Mouse (Mus musculus) forebrain, embryonic 10.5 days (tissue): ENCODE measurements at regions not wholly inside any gene's neighbourhood (a gene's known extent, or its start where the extent isn't known, plus 50 kb on each side); places are given as distances from the start of the nearest gene placed in this dataset.
"Not testable (repeated sequence)": the region's sequence is repeated elsewhere in the genome, so short reads cannot be mapped to it uniquely, and the experiment has no call there.

Source experiments
- DNase-seq: peaks from one replicate; pipeline ENCODE4 v3.0.0-alpha.2; 2017; ENCODE audit warnings: low spot score; ENCODE audit errors: extremely low spot score
- H3K27ac ChIP-seq: fragments of 300-500 bp; sonication (generic); 2 replicates; pipeline ENCODE4 v1.5.1; 2016; ENCODE audit warnings: mild to moderate bottlenecking
- H3K27me3 ChIP-seq: fragments of 300-500 bp; sonication (generic); 2 replicates; pipeline ENCODE4 v1.6.1; 2016; ENCODE audit warnings: mild to moderate bottlenecking; ENCODE audit not compliant: poor library complexity, severe bottlenecking
- H3K36me3 ChIP-seq: fragments of 300-500 bp; sonication (generic); replicated peaks from 2 replicates; pipeline ENCODE4 v1.6.1; 2016; ENCODE audit warnings: mild to moderate bottlenecking, moderate library complexity
- H3K4me1 ChIP-seq: fragments of 300-500 bp; sonication (generic); 2 replicates; pipeline ENCODE4 v1.6.1; 2016
- H3K4me3 ChIP-seq: fragments of 300-500 bp; sonication (generic); 2 replicates; pipeline ENCODE4 v1.5.1; 2016; ENCODE audit warnings: mild to moderate bottlenecking, moderate library complexity
- H3K9me3 ChIP-seq: fragments of 300-500 bp; sonication (generic); 2 replicates; pipeline ENCODE4 v1.6.1; 2016; ENCODE audit warnings: mild to moderate bottlenecking, moderate library complexity
- WGBS: fragments of 180-500 bp; shearing (Covaris S2); methylation state at CpG from one replicate; pipeline ENCODE4 v1.1.7; 2016; 5-methylcytosine and 5-hydroxymethylcytosine counted together

DNA sequence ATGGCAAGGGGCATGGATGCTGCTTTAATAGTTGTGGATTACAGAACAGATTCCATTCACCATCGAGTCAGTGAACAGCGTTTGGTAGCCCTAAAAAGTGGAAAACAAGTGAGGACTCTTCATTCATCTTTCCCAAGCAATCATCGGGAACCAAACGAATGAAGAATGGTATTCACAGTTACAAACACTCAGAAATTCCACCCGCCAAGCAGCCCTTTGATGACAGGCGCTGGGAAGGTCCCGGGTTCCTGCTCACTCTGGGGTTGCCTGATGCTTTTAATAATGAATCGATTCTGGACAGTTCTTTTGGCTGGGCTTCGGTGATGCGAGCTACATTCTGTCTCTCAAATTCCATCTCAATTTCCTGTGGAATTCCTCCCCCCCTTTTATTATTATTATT lies 110.9 kb downstream of the Bod1 start:
- 85% methylated on average over 10 of the region's 10 CpGs for WGBS

DNA sequence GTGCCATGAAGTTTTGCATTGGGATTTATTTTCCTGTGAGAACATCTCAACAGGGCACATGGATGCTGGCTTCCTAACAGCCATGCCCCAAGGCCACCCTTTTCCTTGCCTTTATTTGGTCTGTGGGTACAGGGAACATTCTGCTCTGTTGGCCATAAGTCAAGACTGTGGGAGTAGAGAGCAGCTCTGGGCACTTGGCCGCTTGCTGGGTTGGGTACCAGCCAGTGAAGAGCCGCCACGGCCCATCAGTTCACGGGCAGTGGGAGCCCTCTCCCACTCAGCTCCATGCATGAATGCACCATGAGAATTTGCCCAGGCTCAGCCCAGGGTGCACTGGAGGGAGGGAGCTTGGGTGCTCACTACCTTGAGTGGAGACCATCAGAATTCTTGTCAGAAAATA lies 116.6 kb downstream of the Bod1 start:
- H3K4me1 ChIP-seq, result peaks cover 13% of the 10 kb centered on the region
- WGBS, result 91% methylated on average over 4 of the region's 4 CpGs
- DNase-seq, result no peak
- H3K27ac ChIP-seq, result no peak overlapping the region
- no peaks in the 10 kb centered on the region for H3K36me3 ChIP-seq
- H3K27me3 ChIP-seq, result no peaks in the 10 kb centered on the region
- H3K9me3 ChIP-seq, result no peaks in the 10 kb centered on the region
- no peak overlapping the region for H3K4me3 ChIP-seq

More for the DNA sequence above, 110.9 kb downstream of the Bod1 start:
- Histone ChIP-seq H3K9me3 (no peaks in the 10 kb centered on the region; the same call in 1 of the 2 replicates), H3K27me3 (no peaks in the 10 kb centered on the region), H3K4me3 (no peak overlapping the region), H3K4me1 (no peaks in the 10 kb centered on the region), H3K27ac (no peak overlapping the region), H3K36me3 (no peaks in the 10 kb centered on the region)
- no peak for DNase-seq

DNA sequence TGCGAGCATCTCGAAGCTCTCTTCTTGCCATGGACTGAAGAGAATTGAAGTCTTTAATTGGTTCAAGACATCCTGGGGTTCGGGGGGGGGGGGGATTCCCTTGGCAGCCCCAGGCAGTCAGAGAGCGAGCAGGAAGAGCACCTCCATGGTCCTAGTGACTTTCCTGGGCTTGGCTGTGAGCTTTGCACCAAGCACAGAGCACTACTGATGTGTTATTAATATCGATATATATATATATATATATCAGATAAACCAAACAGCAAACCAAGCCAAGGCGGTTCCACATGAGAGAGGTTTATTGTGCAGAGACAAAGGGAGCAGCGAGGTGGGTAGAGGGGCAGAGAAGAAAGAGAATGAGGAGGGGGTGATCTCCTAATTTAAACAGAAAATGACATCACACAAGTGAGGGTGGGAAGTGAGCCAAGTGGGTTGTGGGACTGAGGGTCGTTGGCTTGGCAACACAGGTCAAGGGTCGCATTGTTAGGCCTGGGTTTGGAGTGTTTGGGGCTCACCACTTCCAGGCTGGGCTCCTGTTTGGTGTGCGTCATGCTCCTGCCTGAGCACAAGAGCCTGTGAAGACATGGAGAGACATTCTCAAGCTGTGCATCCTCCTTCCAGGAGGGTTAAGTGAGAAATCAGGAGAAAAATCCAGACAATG lies 119.9 kb downstream of the Bod1 start:
- DNase-seq, result peak; percentile 21
- Histone ChIP-seq H3K4me3 (no peak overlapping the region), H3K27me3 (no peaks in the 10 kb centered on the region), H3K36me3 (no peaks in the 10 kb centered on the region), H3K27ac (0 out of 2 replicates have a peak overlapping the region, but pooled peaks have one; percentile 35), H3K9me3 (peaks cover 11% of the 10 kb centered on the region; the same call in 1 of the 2 replicates), H3K4me1 (peaks cover 13% of the 10 kb centered on the region)
- WGBS, result 66% methylated on average over 10 of the region's 10 CpGs

- 0 out of 2 replicates have a peak overlapping the region, but pooled peaks have one; percentile 35 for H3K27ac ChIP-seq
- 67% methylated on average over 6 of the region's 6 CpGs for WGBS
- peaks cover 13% of the 10 kb centered on the region for H3K4me1 ChIP-seq
- H3K4me3 ChIP-seq, result no peak overlapping the region
- DNase-seq, result no peak
- H3K36me3 ChIP-seq, result no peaks in the 10 kb centered on the region
- peaks cover 11% of the 10 kb centered on the region; the same call in 1 of the 2 replicates for H3K9me3 ChIP-seq
- no peaks in the 10 kb centered on the region for H3K27me3 ChIP-seq
Observed at GRCm38 (mm10) chr11:31550747-31551613, 120.7 kb downstream of the Bod1 start.

DNA sequence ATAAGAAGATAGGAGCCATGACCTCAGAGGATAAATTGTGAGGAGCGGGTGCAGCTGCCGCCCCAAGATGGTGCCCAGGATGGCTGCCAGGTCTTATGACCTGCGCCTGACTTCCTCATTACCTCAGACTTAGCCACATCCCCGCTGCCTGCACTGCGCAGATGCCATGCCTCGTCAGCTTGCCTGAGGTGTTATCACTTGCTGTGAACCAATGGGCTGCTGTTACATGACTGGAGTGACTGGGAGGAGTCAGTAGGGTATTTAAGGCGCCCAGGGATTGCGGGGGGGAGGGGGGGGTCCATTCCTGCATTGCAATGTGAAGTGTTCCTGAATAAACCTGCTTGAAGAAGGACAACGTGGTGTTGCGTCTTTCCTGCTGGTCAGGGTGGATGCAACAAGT lies 126.2 kb downstream of the Bod1 start:
- H3K9me3 ChIP-seq, result peaks cover 11% of the 10 kb centered on the region; the same call in 1 of the 2 replicates
- H3K36me3 ChIP-seq, H3K4me3 ChIP-seq, H3K4me1 ChIP-seq, DNase-seq, H3K27me3 ChIP-seq, H3K27ac ChIP-seq: not testable (repeated sequence)
- 93% methylated on average over 10 of the region's 10 CpGs for WGBS

GRCm38 (mm10) chr11:31542635-31543219 lies 129.0 kb downstream of the Bod1 start:
- Histone ChIP-seq H3K4me3 (no peak overlapping the region), H3K9me3 (no peaks in the 10 kb centered on the region), H3K27ac (no peak overlapping the region), H3K36me3 (no peaks in the 10 kb centered on the region), H3K27me3 (no peaks in the 10 kb centered on the region), H3K4me1 (no peaks in the 10 kb centered on the region)
- 87% methylated on average over 8 of the region's 8 CpGs for WGBS
- DNase-seq, result no peak

DNA sequence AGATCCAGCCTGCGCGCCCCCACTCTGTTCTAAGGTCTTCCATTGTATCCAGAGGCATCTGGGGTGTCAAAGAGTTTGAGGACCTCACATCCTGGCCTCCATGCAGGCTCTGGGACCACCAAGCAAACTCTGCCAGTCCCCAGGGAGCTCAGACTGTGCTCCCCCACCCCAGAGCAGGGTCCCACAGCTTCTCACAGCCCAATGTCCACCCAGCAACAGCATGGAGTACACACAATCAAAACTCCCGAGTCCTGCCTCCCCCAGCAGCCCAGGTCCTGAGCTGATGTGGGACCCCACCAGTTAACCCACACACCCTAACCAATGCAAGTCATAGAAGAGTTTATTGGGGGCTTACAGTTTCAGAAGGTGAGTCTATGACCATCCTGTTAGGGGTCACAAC lies 130.3 kb downstream of the Bod1 start:
- Histone ChIP-seq H3K4me1 (no peaks in the 10 kb centered on the region), H3K4me3 (no peak overlapping the region), H3K9me3 (no peaks in the 10 kb centered on the region), H3K27me3 (no peaks in the 10 kb centered on the region), H3K36me3 (no peaks in the 10 kb centered on the region), H3K27ac (no peak overlapping the region)
- no peak for DNase-seq
- 93% methylated on average over 3 of the region's 3 CpGs for WGBS

DNA sequence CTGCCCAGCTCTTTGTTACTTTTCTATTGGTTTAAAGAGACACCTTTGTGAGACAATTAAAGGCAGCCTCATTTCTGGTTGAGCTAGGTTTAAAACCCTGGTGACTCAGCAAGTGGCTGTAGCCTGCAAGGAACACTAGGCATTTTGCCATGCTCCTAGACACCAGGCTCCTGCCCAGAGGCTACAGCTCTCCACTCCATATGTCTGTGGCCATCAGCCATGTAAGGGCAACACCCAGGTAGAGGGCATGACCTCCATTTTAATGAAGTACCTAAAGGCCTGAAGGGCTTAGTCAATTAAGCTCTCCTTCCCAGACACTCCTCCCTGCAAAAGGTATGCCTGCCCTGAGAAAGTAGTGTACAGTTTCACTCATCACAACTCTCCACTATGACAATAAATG lies 130.9 kb downstream of the Bod1 start:
- H3K4me3 ChIP-seq, result no peak overlapping the region
- no peaks in the 10 kb centered on the region for H3K9me3 ChIP-seq
- DNase-seq, result no peak

DNA sequence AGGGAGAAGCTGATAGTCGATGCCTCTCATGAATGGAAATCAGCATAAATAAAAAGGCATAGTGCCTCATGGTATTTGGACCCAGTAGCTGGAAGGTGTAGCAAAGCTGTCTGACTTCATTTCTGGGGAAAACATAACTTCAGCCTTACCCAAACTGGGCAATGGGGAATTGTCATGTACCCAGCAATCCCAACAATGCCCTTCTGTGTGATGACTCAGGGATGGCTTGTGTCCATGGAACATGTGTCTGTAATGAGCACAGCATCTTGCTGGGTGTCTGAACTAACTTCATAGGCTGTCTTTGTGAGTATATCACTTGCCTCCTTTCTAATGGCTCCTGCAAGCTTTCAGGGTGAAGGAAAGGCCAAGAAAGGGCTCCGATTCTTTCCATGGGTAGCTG lies 140.3 kb downstream of the Bod1 start:
- Histone ChIP-seq H3K36me3 (no peaks in the 10 kb centered on the region), H3K9me3 (no peaks in the 10 kb centered on the region; the same call in 1 of the 2 replicates), H3K27ac (no peak overlapping the region), H3K4me3 (no peak overlapping the region), H3K27me3 (no peaks in the 10 kb centered on the region), H3K4me1 (no peaks in the 10 kb centered on the region)
- no peak for DNase-seq
- WGBS, result 90% methylated on average over 2 of the region's 2 CpGs

More for the DNA sequence above, 130.9 kb downstream of the Bod1 start:
- no peaks in the 10 kb centered on the region for H3K27me3 ChIP-seq
- no peaks in the 10 kb centered on the region for H3K36me3 ChIP-seq
- H3K4me1 ChIP-seq, result no peaks in the 10 kb centered on the region
- H3K27ac ChIP-seq, result no peak overlapping the region

DNA sequence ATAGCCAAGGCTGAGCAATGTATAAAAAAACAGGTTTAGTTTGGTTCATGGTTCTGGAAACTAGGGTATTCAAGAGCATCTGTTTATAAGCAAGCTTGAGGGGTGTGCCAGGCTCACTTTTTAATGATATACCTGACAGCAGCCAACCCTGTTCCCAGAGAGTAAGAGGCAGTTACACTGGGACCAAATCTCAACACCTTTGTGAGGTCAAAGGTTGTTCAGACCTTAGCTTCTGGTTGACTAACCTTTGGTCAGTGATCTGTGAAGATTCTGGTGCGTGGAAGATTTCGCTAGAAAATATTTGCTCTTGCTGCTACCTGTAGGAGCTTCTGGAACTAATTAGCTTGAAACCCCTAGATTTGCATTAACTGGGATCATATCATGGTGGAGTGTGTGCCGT lies 140.8 kb downstream of the Bod1 start:
- H3K4me1 ChIP-seq, result no peaks in the 10 kb centered on the region
- WGBS, result 85% methylated on average over 3 of the region's 3 CpGs

DNA sequence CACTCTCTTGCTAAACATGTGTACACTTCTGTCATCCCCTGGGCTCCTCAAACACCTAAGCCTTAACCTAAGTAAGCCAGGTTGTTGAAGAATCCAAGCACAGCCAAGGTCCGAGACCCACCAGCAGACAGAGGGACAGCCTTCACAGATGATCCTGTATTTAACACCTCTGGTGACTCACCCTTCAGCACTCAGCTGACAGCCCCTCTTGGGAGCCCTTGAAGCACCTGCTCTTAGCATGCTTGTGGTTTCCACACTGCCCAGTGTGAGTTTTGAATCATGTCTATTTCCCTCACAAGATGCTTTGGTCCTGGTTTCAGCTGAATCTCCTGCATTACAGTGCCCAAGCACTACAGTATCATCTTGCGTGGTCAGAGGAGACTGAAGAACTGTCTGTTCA lies 142.0 kb downstream of the Bod1 start:
- WGBS, result 94% methylated on average over 2 of the region's 2 CpGs
- Histone ChIP-seq H3K27me3 (no peaks in the 10 kb centered on the region), H3K4me1 (no peaks in the 10 kb centered on the region), H3K9me3 (no peaks in the 10 kb centered on the region; the same call in 1 of the 2 replicates), H3K36me3 (no peaks in the 10 kb centered on the region), H3K27ac (no peak overlapping the region), H3K4me3 (no peak overlapping the region)
- no peak for DNase-seq

More for the DNA sequence above, 140.8 kb downstream of the Bod1 start:
- DNase-seq, result no peak
- H3K4me3 ChIP-seq, result no peak overlapping the region
- H3K27ac ChIP-seq, result no peak overlapping the region
- no peaks in the 10 kb centered on the region; the same call in 1 of the 2 replicates for H3K9me3 ChIP-seq
- no peaks in the 10 kb centered on the region for H3K36me3 ChIP-seq
- no peaks in the 10 kb centered on the region for H3K27me3 ChIP-seq

DNA sequence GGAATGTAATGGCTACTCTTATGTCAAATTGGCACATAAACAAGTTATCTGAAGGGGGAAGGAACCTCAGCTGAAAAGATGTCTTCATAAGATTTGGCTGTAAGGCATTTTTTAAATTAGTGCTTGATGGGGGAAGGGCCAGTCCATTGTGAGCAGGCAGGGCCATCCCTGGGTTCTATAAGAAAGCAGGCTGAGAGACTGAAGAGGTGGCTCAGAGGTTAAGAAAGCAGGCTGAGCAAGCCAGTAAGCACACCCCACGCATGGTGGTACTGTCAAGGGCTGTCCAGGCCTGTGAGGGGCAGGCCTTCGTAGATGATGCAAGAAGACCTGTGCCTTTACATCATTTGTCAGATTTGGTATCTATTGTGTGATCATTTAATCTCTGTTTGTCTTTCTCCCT lies 147.0 kb downstream of the Bod1 start:
- Histone ChIP-seq H3K4me3 (no peak overlapping the region), H3K36me3 (no peaks in the 10 kb centered on the region), H3K4me1 (no peaks in the 10 kb centered on the region), H3K9me3 (no peaks in the 10 kb centered on the region), H3K27ac (no peak overlapping the region), H3K27me3 (no peaks in the 10 kb centered on the region)
- WGBS, result 71% methylated on average over 2 of the region's 2 CpGs
- DNase-seq, result no peak
